Mouse (Mus musculus): ENCODE measurements around the gene Stard5.

Stard5 gene

DNA sequence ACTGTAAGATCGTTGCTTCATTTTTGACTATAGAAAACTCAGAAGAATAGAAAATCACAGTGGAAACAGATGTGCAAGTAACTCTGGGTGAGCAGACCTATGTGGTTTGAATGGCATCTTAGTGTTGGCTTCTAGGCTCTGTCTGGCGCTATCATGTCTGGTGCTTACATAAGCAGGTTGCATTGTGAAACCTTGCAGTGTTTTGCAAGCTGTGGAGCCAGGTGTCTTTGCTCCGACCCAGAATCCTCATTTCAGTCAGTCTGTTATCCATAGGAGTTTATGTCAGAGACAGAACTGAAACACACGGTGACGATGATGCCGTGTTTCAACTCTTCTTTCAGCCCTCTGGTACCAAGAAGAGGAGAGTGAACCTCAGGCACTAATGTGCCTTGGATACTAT, 2.1 kb downstream of the Stard5 start:
- DNase-seq (ENCODE audit: low spot score) = no peak

DNA sequence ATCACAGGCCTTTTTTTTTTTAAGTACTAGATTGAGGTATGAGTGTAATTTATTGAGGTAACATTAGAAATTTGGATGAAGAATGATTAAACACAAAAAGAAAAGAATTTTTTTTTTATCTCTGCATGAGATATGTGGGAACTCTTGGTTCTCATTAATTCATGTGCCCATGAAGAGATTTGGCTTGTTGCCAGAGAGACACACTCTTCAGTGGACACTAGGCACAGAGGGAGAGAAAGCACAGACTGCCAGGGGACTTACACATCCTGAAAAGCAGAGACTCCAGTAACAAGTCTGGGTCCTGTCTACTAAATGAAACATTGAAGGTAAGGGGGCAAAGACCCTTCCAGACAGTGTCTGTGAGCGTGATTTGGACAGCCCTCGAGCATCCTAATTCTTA, 4.0 kb downstream of the Stard5 start:
- DNase-seq (ENCODE audit: low spot score) = no peak

DNA sequence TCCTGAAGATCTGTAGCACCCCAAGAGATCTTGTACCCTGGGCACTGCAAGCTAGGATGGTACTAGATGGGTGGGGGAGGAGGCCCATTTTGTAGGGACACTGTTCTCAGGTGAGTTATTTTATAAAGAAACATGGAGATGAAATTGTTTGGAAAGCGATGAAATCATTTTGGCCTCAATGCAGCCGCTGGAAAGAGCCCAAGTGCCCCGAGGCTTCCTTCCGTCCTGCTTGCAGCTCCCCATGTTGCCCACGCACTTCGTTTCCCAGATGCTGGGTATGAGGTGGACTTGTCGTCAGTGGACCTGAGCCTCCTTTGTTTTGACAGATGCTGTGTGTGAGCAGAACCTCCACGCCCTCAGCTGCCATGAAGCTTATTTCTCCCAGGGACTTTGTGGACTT, 4.7 kb downstream of the Stard5 start:
- DNase-seq (ENCODE audit: low spot score) = no peak

DNA sequence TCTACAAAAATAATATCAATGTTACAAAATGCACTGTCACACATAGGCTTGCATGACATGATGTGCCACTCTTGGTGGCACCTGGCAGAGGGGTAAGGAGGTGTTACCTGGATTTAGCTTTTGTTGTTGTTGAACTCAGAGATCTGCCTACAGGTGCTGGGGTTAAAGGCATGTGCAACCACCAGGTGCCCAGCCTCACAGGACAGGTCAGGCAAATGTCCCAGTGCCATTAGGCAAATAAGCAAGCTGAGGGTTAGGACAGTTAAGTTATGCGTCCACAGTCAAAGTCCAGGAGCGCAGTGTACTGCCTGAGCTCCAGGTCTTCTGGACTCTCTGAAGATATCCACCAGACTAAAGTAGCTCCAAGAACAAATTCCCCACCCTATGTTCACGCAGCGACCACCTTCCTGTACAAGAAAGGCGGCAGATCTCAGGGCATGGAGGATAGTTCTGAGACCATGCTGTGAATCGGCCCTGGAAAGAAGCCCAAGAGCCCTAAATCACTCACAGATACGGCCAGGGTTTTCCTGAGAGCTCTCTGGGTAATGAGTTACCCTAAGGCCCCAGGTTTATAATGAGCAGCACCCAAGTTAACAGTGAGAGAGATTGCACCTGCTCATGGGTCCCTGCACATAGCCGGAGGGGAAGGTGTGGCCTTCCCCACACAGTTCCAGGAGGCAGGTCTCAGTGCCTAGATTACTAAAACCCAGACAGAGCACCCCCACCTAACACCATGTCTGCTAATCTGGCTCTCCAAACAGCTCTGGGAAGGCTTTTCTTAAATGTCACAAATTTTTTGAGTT, 6.2 kb downstream of the Stard5 start:
- no peak for DNase-seq (ENCODE audit: low spot score)

DNA sequence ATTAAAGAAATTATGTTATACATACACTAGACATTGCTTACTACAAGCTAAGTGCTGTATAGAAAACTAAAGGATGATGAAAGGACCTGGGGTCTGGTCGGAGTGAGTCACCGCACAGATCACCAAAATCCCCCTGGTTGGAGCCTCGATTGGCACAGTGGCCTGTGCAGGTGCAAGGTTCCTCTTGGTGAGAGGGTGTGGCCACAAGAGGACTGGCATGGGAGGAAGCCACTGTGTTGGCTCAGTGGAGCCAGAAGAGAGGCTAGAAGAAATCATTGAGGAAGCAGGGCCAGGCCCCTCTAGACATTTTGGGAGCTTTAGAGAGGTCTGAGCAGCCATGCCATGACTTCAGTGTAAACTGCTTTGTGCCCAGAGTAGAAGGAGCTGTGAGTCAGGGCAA, 7.3 kb downstream of the Stard5 start:
- no peak for DNase-seq (ENCODE audit: low spot score)

DNA sequence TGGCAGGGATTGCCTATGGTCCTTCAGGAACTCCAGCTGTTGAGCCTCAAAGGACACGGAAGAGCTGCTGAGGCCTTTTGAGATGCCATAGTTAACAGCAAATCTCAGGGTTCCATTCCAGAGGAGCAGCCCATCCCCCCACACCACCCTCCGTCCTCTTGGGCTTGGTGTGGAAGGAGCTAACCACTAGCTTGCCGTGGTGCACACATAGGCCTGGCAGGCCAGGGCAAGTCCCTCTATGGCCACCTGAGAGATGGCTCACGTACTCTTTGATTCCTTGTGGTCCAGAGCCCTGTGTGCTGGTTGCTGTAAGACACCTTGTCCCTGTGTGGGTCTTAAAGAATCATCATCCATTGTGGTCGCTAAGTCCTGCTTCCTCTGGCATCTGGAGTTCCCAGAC, 8.8 kb downstream of the Stard5 start:
- DNase-seq (ENCODE audit: low spot score) = no peak

DNA sequence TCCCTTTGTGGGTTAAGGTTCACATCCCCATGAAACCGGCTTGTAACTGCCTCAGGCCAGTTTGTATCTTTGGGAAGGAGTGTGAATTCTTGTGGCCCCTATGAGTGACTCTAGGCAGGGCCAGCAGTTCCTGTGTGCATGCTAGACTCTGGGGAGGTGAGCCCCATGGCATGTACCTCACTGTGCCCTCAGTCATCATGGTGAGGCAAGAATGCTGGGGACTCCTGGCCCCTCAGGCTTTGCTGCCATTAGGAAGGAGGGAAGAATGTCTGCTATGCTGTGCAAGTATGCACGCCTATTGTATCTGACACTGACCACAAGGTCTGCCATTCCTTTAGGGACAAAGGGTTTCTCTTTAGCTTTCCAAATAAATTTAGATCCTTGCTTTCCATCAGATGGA, 9.4 kb downstream of the Stard5 start:
- DNase-seq (ENCODE audit: low spot score) = no peak

DNA sequence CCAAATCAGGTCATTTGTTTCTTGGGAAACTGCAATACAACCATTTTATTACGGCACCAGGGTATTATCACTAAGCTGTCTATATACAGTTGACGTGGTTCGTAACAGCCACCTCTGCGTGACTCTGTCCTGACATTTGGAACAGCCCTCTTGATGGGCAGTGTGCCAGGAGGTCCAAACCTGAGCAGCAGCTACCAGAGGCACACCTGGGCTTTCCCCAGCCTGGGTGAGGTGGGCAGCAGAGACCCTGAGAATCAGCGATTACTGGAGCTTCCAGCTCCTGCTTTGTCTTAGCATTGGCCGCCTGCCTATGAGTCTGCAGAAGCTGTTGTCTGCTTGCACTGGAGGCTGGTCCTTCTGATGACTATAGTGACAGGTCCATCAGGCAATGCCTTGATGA, 11.8 kb downstream of the Stard5 start:
- DNase-seq (ENCODE audit: low spot score) = no peak

DNA sequence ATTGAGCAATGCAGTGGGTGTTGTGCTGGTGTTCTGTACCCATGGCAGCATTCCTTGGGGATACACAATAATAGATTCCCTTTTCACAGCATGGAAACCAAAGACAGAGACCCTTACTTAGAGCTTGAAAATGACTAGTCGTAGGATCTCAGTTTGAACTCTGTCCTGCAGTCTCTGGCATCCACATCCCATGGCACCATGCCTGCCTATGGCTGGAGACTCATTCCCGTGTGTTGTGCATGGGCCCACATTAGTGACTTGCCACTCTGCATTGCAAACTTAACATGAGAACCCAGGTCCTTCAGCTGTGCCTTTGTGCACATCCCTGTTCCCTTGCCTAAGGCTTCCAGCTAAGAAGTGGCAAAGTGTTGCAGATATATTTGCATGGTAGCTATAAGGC, 13.0 kb downstream of the Stard5 start:
- DNase-seq (ENCODE audit: low spot score) = no peak

DNA sequence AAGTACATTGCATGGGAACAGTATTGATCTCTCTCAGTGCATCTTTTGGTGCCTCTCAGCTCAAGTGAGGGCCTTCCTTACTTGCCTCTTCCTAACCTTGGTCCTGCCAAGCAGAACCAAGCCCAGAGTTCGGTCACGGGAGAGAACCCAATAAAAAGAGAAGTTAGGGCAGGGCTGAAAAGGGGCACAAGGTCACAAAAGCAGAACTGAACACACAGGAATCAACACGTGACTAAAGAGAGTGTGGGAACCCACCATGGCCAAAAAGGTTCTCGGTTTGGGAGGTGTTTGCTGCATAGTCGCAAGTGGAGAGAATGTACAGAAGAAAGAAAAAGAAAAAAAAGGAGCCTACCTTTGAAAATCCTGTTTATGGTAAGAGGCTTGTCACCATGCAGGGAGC, 13.7 kb downstream of the Stard5 start:
- DNase-seq (ENCODE audit: low spot score) = no peak

DNA sequence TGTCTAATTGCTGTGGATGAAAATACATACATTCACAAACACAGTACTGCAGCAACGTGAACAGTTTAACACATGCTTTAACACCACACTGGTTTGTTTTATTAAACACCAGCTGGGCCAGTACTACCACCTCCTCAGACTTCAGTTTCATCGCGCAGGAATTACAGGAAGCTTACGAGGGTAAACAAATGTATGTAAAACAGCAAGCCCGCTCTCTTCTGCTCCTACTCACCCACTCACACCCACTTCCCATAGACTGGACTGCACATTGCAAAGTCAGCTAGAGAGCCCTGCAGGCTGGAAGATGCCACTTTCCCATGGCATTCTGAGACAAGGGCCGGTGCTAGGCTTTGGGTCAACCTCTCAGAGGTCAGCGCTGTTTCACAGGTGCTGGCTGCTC, 17.0 kb downstream of the Stard5 start:
- no peak for DNase-seq (ENCODE audit: low spot score)

DNA sequence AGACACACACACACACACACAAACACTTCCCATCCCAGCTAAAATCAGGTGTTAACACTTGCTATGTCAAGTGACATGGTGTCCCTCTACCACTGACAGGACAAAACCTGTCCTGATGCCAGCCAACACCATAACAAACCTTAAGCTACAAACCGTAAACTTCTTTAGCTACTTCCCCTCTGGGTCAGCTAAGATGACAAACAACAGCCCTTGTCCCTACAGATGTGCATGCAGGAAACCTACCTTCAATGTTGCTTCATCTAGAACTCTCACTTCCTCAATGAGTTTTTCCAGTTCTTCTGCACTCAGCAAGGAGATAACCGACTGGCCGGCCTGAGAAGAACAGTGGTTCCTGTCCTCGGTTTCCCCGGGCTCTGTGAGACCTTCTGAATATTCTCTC, 18.9 kb downstream of the Stard5 start:
- no peak for DNase-seq (ENCODE audit: low spot score)

DNA sequence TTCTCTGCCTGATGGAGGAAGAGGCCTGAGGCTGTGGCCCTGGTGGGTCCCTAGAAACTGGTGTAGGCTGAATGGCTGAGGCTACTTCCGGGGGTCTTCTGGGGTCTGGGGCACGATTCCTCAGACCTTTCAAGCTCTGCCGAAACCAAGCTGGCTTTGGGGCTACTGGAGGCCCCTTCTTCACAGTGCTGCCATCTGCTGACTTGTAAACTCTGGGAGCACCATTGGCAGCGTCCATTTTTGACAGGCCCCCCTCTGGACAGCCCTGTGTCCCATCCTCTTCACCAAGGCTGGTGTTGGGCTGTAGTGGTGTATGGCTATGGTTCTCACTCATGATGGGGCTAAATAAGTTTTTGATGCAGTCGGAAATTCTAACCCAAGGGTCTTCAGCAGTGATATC, 20.7 kb downstream of the Stard5 start:
- no peak for DNase-seq (ENCODE audit: low spot score)

DNA sequence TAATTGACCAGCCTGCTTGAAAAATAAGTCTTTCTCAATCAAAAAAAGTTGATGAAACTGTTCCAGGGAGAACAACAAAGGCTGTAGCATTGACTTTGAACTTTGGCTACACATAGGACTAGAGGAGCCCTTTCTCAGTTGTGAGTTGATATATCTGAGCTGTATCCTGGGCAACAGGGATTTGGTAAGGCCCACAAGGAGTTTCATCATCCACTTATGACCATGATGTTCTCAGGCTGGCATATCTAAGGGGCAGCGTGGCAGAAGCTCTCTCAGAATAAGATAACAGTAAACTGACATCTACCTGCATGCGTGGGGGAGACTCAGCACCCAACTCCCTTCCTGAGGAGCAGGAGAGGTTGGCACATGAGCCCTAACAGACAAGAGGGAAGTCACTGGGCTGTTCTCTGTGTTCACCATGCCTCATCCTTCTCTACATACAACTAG, 21.9 kb downstream of the Stard5 start:
- DNase-seq (ENCODE audit: low spot score) = no peak

DNA sequence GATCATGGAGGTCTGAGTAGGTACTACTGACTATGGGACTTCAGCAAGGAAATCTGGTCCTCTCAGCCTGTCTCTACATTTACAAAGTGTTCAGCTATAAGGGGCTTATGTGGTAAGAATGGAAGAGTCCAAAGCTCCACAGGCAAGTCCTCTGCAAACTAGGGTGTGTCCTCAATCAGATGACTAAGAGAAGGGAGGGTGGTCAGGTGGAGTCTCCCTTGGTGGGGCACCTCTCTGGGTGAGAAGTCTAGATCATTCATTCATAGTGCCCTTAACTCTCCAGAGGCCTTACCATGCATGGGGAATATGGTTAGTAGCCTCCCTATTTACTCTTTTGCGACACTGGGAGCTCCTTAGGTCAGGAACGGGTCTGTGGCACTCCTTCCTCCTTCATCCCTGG, 22.4 kb downstream of the Stard5 start:
- DNase-seq (ENCODE audit: low spot score) = no peak

DNA sequence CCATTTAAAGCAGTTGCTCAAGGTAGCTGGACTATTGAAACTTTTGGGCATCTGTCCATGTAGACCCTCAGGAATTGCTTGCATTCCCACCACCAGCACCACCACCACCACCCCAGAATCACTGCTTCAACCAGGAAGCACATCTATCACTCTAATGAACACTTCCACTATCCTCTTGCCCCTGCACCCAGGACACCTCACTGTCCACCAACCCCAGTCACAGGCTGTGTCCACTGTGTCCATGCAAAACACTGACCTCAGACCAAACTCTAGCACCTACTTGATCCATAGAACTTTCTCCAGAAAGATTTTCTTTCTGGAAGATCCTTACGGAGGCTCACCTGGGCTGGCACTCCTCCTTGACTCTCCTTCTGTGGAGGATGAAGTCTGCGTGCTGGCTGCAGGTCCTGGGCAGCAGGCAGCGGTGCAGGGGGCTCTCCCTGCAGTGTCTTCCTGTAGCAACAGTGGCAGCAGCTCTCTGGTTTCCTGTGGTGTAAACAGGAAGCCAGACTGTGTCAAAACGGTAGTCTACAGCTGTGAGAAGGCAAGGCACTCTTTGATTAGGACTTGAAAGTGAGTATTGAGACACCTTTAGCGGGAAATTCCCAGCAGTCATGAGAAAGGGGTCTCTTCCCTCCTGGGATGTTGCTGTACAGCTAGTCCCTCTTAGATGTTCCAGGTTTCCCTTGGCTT, 23.3 kb downstream of the Stard5 start:
- no peak for DNase-seq (ENCODE audit: low spot score)

DNA sequence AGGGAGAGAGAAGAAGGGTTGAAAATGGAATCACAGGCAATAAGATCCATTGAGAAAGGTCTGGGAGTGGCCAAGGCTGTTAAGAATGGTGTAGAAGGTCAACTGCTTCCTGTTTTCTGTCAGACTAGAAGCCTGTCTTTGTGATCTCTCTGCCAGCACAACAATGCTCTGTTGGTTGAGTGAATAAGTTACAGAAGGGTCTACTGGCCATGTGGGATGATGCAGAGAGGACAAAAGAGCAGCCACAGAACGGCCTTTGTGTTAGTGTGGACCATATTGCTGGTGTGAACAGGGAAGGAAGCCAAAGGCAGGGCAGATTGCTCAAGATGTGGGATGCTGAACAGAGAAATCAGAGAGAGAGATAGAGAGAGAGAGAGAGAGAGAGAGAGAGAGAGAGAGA, 27.0 kb downstream of the Stard5 start:
- DNase-seq (ENCODE audit: low spot score) = no peak

DNA sequence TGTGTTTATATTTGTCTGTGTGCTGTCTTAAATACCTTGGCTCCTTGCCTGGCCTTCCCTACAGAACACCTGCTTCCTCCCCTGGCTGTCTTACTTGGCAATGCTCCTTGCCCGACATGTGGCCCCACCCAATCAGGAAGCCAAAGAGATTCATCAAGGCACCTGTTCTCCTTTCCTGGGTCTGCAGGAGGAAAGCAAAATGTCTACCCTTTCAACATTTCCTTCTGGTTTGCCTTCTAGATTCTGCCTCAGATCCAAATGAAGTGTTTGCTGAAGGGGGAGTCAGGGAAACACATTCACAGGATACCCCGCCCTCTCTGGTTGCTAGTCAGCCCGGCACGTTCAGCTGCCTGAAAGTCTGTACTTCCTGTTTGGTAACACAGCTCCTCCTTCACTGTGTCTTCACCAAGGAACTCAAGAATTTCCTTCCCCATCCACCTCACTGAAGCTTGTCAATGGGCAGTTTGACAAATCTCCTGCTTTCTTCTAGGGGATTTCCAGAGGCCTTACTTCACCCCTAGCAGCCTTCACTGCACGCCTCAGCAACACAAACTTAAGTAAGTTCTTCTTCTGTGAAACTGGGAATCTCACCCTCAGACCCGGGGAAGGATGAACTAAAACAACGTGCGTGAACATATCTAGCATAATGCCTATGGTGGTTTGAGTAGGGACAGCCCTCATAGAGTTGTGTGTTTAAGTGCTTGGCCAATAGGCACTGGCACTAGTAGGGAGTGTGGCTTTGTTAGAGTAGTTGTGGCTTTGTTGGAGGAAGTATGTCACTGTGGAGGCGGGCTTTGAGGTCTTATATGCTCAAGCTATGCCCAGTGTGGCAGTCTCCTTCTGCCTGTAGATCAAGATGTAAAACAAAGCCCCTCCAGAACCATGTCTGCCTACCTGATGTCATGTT, 27.7 kb downstream of the Stard5 start:
- DNase-seq (ENCODE audit: low spot score) = no peak

DNA sequence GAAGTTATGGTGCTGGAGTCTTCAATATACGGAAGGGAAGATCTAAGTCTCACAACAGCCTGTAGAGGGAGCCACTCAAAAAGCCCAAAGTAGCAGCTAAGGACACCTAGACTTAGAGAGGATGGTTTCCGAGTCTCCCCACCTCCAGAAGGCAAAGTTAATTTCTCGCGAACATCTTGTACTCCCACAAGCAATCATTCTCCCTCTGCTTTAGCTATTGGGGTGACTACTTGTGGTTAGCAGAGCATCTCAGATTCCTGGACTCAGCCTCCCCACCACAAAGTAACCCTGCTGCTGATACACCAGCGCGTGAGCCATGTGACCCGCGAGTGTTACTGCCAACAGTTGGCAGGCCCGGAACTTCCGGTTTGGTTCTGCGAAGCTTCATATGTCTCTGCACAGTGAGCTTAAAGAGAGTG, 28.5 kb downstream of the Stard5 start:
- DNase-seq (ENCODE audit: low spot score) = no peak

DNA sequence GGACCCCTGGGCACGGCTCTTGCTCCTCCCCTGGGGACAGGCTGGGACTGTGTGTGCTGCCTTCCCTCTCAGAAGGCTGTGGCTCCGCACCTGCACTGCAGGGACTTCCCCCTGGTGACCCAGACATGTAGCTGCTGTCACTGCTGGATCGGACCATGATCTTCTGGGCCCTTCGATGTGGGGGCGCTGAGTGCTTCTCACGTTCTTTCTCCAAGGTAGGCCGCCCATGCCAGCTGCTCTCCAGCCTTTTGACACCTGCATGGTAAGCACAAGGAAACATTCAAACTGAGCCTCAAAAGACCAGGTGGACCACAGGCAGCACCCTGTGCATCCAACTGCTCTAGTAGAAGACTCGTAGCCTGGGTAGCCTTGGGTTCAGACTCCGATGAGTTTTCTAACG, 29.3 kb downstream of the Stard5 start:
- DNase-seq (ENCODE audit: low spot score) = no peak

DNA sequence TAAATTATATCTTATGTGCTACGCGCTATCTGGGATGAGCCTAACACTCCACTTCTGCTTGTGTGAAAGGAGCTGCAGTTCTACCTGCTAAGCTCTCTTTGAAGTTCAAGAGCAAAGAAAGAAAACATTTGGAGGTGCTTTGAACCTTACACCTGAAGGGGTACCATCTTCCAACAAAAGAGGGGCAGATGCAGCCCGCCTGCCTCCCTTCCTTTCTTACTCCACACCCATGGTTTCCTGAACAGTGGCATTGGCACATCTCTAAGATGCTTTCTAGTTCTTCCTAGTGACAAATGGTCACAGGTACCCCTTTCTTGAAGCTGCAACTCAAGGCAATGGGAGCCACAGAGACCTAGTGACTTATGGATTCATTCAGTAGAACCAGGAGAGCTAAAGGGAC, 30.0 kb downstream of the Stard5 start:
- no peak for DNase-seq (ENCODE audit: low spot score)

DNA sequence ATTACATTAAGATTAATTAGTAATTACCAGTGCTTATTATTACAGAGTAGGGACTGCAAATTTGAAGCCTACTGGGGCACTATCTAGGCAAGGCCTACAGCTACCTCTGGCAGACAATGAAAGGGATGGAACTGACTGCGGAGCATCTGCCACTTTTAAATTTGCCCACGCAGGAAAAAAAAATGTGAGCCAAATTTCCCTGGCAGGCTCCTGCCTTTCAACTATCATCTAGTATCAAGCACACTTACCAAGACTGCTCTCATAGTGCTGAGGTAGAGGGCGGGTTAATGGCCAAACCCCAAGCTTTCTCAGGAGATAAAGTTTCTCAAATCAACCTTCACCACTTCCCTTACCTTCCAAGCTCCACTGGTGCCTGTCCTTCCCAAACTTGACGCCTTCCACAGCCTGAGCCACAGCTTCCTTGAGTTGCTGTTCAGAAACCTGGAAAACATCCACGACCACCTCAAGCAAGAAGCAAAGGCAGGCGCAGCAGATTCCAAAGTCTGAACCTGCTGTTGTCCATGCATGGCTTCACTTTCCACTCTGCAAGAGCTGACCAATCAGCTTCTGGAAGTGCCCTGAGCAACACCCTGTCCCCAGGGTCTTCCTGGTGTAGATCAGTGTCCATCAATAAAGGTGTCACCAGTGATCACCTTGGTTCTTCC, 31.1 kb downstream of the Stard5 start:
- no peak for DNase-seq (ENCODE audit: low spot score)

Data from ovary, postnatal 14 days (tissue).